Mouse (Mus musculus) adrenal gland, adult 8-10 months (tissue): ENCODE data around the gene Bicdl2. TPM values are rescaled to one million over a fixed set of nuclear protein-coding genes. Genes with fewer than 3 reads are reported as not detected.

ENCODE experiments used
- DNase-seq: peaks from one replicate; pipeline ENCODE4 v3.0.0; 2022
- total RNA-seq, 4 experiments: library from RNA; stranded (reverse); gene quantifications; 2 replicates each; pipeline ENCODE4 v1.2.4; 2022

Gene Bicdl2
- total RNA-seq, 4 experiments from 2014 or later = not detected

- no peak for DNase-seq
These were observed 14.1 kb downstream of the Bicdl2 start for GRCm38 (mm10) chr17:23674271-23674952.

- DNase-seq = peak; percentile 78
These were observed 14.8 kb downstream of the Bicdl2 start for GRCm38 (mm10) chr17:23675127-23675526.

GRCm38 (mm10) chr17:23675564-23676281 lies 15.4 kb downstream of the Bicdl2 start:
- DNase-seq = peak; percentile 87

- peak; percentile 65 for DNase-seq
These were observed 16.2 kb downstream of the Bicdl2 start for GRCm38 (mm10) chr17:23676473-23677031.

GRCm38 (mm10) chr17:23677236-23677679 lies 17.0 kb downstream of the Bicdl2 start, which contains the start of gene Tnfrsf12a:
Gene Tnfrsf12a (minus strand): TSS chr17:23677468.
- peak; percentile 83 for DNase-seq

- no peak for DNase-seq
These were observed 19.0 kb downstream of the Bicdl2 start, which contains the start of gene Cldn6 for GRCm38 (mm10) chr17:23679127-23679835. Gene Cldn6 (plus strand): TSS chr17:23679249.

- DNase-seq = no peak
These were observed 20.0 kb downstream of the Bicdl2 start for GRCm38 (mm10) chr17:23680336-23680735.

- no peak for DNase-seq
These were observed 20.8 kb downstream of the Bicdl2 start for GRCm38 (mm10) chr17:23681086-23681485.

- no peak for DNase-seq
These were observed 21.8 kb downstream of the Bicdl2 start for GRCm38 (mm10) chr17:23682092-23682491.

GRCm38 (mm10) chr17:23682530-23682929 lies 22.2 kb downstream of the Bicdl2 start:
- no peak for DNase-seq

- no peak for DNase-seq
These were observed 22.9 kb downstream of the Bicdl2 start for GRCm38 (mm10) chr17:23683226-23683625.

- DNase-seq = no peak
These were observed 23.8 kb downstream of the Bicdl2 start, which contains the start of gene Cldn9 for GRCm38 (mm10) chr17:23683856-23684672. Gene Cldn9 (minus strand): TSS chr17:23684026.

GRCm38 (mm10) chr17:23694491-23694890 lies 34.2 kb downstream of the Bicdl2 start:
- DNase-seq = no peak

GRCm38 (mm10) chr17:23695801-23696200 lies 35.5 kb downstream of the Bicdl2 start:
- no peak for DNase-seq

- no peak for DNase-seq
These were observed 39.1 kb downstream of the Bicdl2 start for GRCm38 (mm10) chr17:23699131-23700077.

- peak; percentile 92 for DNase-seq
These were observed 39.8 kb downstream of the Bicdl2 start for GRCm38 (mm10) chr17:23700079-23700478.

- DNase-seq = no peak
These were observed 43.0 kb downstream of the Bicdl2 start for GRCm38 (mm10) chr17:23703301-23703700.

- DNase-seq = no peak
These were observed 44.4 kb downstream of the Bicdl2 start for GRCm38 (mm10) chr17:23704741-23705140.

GRCm38 (mm10) chr17:23705525-23706104 lies 45.3 kb downstream of the Bicdl2 start:
- no peak for DNase-seq

GRCm38 (mm10) chr17:23706212-23706611 lies 45.9 kb downstream of the Bicdl2 start:
- DNase-seq = peak; percentile 40
